14 mouse cellular contexts compared by ENCODE assay signal in genomic region chr5:4812036-4812729, GRCm38 (mm10). TPM values are rescaled to one million over a fixed set of nuclear protein-coding genes. Genes with fewer than 3 reads are reported as not detected.
DNase-seq lines count a peak whose midpoint lies in the region; ATAC-seq and TF ChIP-seq lines count a peak whose summit lies in the region.
"Had no signal": no experiment of that assay in that cellular context is flagged by ENCODE, and none has a peak within 500 bp of the region (broad histone marks: within the 10 kb centered on the region; RNA-seq: fewer than 3 reads in every experiment).

No protein-coding gene starts in this region.

- peak overlapping the region; percentile 90 for H3K27ac ChIP-seq in forebrain, embryonic 12.5 days
- H3K27ac ChIP-seq in limb, embryonic 10.5 days = peak overlapping the region; percentile 67
- H3K27ac ChIP-seq in neural tube, embryonic 15.5 days (replicated peaks) = 0 out of 2 replicates have a peak overlapping the region, but pooled peaks have one; percentile 35
- H3K27ac ChIP-seq in kidney, adult 2 months (ENCODE audit: insufficient read depth, low read depth, low read length) = no peak overlapping the region
- no peak overlapping the region for H3K27ac ChIP-seq in layer of hippocampus, adult 2 months
- H3K27ac ChIP-seq: embryonic facial prominence, embryonic 13.5 days had no signal

- TF ChIP-seq POLR2A in kidney, adult 2 months (IDR thresholded peaks at IDR 0.05; ENCODE audit: low read depth, low read length) = no peak

- no peak overlapping the region for H3K4me3 ChIP-seq in forebrain, embryonic 12.5 days (replicated peaks)
- no peak overlapping the region for H3K4me3 ChIP-seq in limb, embryonic 10.5 days
- H3K4me3 ChIP-seq in neural tube, embryonic 15.5 days (replicated peaks) = no peak overlapping the region
- H3K4me3 ChIP-seq in kidney, adult 2 months (ENCODE audit: insufficient read depth, low read depth, low read length) = no peak overlapping the region
- no peak overlapping the region for H3K4me3 ChIP-seq in layer of hippocampus, adult 2 months
- H3K4me3 ChIP-seq: embryonic facial prominence, embryonic 13.5 days; heart, embryonic 12.5 days had no signal

- H3K36me3 ChIP-seq in forebrain, embryonic 12.5 days (replicated peaks) = no peaks in the 10 kb centered on the region
- H3K36me3 ChIP-seq in limb, embryonic 10.5 days = no peaks in the 10 kb centered on the region
- no peaks in the 10 kb centered on the region for H3K36me3 ChIP-seq in neural tube, embryonic 15.5 days
- H3K36me3 ChIP-seq in kidney, adult 2 months (ENCODE audit: control insufficient read depth, insufficient read depth, low read length) = no peaks in the 10 kb centered on the region
- H3K36me3 ChIP-seq: embryonic facial prominence, embryonic 13.5 days; heart, embryonic 12.5 days had no signal

- H3K27me3 ChIP-seq in forebrain, embryonic 12.5 days = no peaks in the 10 kb centered on the region
- H3K27me3 ChIP-seq in limb, embryonic 10.5 days (ENCODE audit: low read depth, poor library complexity, severe bottlenecking) = no peaks in the 10 kb centered on the region
- peaks cover 3% of the 10 kb centered on the region; the same call in 1 of the 2 replicates for H3K27me3 ChIP-seq in neural tube, embryonic 15.5 days (replicated peaks)
- no peaks in the 10 kb centered on the region; the same call in 1 of the 2 replicates for H3K27me3 ChIP-seq in kidney, adult 2 months (replicated peaks; ENCODE audit: control insufficient read depth, insufficient read depth, low read length)
- H3K27me3 ChIP-seq: embryonic facial prominence, embryonic 13.5 days; heart, embryonic 12.5 days had no signal

- peak; percentile 92 for ATAC-seq in forebrain, embryonic 12.5 days (ENCODE audit: low FRiP score)
- peak; percentile 75 for ATAC-seq in neural tube, embryonic 15.5 days (ENCODE audit: low FRiP score)
- ATAC-seq: lung, postnatal 0 days had no signal

- peak overlapping the region; percentile 25; the same call in 1 of the 2 replicates for H3K9ac ChIP-seq in forebrain, embryonic 12.5 days
- no peak overlapping the region for H3K9ac ChIP-seq in neural tube, embryonic 15.5 days (replicated peaks)
- H3K9ac ChIP-seq: embryonic facial prominence, embryonic 13.5 days; heart, embryonic 12.5 days had no signal

- peaks cover 19% of the 10 kb centered on the region for H3K4me1 ChIP-seq in forebrain, embryonic 12.5 days
- peaks cover 9% of the 10 kb centered on the region for H3K4me1 ChIP-seq in limb, embryonic 10.5 days
- H3K4me1 ChIP-seq in neural tube, embryonic 15.5 days = peaks cover 8% of the 10 kb centered on the region
- H3K4me1 ChIP-seq in kidney, adult 2 months (ENCODE audit: control insufficient read depth, insufficient read depth, low read length) = no peaks in the 10 kb centered on the region; the same call in 1 of the 2 replicates
- H3K4me1 ChIP-seq: heart, embryonic 12.5 days had no signal

- no peaks in the 10 kb centered on the region for H3K9me3 ChIP-seq in forebrain, embryonic 12.5 days
- H3K9me3 ChIP-seq in limb, embryonic 10.5 days (replicated peaks) = no peaks in the 10 kb centered on the region
- H3K9me3 ChIP-seq in neural tube, embryonic 15.5 days (replicated peaks) = no peaks in the 10 kb centered on the region
- H3K9me3 ChIP-seq: embryonic facial prominence, embryonic 13.5 days; heart, embryonic 12.5 days had no signal

- WGBS in forebrain, embryonic 12.5 days = 9% methylated on average over 13 of the region's 13 CpGs
- 56% methylated on average over 13 of the region's 13 CpGs for WGBS in limb, embryonic 10.5 days
- whole genome bisulfite sequencing in neural tube, embryonic 15.5 days = 34% methylated on average over 13 of the region's 13 CpGs
- 71% methylated on average over 13 of the region's 13 CpGs for WGBS in kidney, adult 2 months

- peak overlapping the region; percentile 21; the same call in 1 of the 2 replicates for H3K4me2 ChIP-seq in forebrain, embryonic 12.5 days
- H3K4me2 ChIP-seq in neural tube, embryonic 15.5 days = no peak overlapping the region
- H3K4me2 ChIP-seq: embryonic facial prominence, embryonic 13.5 days; heart, embryonic 12.5 days; liver, embryonic 11.5 days had no signal

- peak; percentile 23 for DNase-seq in embryo, embryonic 11 days
- no peak for DNase-seq in embryo, embryonic 10 days (ENCODE audit: low spot score)
- peak; percentile 31 for DNase-seq in limb, embryonic 10.5 days (ENCODE audit: low spot score)
- no peak for DNase-seq in kidney, adult 2 months
- no peak for DNase-seq in layer of hippocampus, adult 2 months (ENCODE audit: low spot score in 2 of 2)
- DNase-seq in left cerebral cortex, postnatal 4 days = no peak
- DNase-seq: kidney, postnatal 25 days; thymus, postnatal 25 days had no signal

- intact Hi-C loops in left cerebral cortex, postnatal 4 days (cut with DNase I) = no loop called here

- TF ChIP-seq CTCF in kidney, adult 2 months (conservative IDR thresholded peaks at IDR 0.05; ENCODE audit: insufficient read depth, insufficient read length, low read depth, low read length) = no peak
- TF ChIP-seq CTCF in layer of hippocampus, adult 2 months (conservative IDR thresholded peaks at IDR 0.05) = no peak

RNA-seq across cellular contexts. Expression of gene Fzd1, which starts 54.3 kb away (rescaled TPM):
- polyA plus RNA-seq in forebrain, embryonic 12.5 days (2016; fragmentation: Nextera tagmentation; extraction: Ambion mirVana) = 31.1 and 37.5 TPM in 2 replicates
- 20.9 and 25.7 TPM in 2 replicates for polyA plus RNA-seq in limb, embryonic 10.5 days (2016; fragmentation: Nextera tagmentation; extraction: Ambion mirVana)
- 9.2 and 10.3 TPM in 2 replicates for polyA plus RNA-seq in neural tube, embryonic 15.5 days (2015; fragmentation: Nextera tagmentation; extraction: Ambion mirVana)
- polyA plus RNA-seq in kidney, adult 2 months (2012; rRNA removed) = 49.4 and 58.6 TPM in 2 replicates
- 1 to 10 TPM; 9.3 to 9.4 TPM for total RNA-seq in layer of hippocampus, adult 2 months (2021)
- 10 to 100 TPM; 13.2 to 14.0 TPM for total RNA-seq in left cerebral cortex, postnatal 4 days (2021)

Comparison
In these comparisons a context has a peak if more than half of its experiments do, and no peak if none do; other contexts are left out.
1. DNase-seq: peak in embryo, embryonic 11 days (single experiment) and limb, embryonic 10.5 days (single experiment); none in embryo, embryonic 10 days (single experiment), kidney, adult 2 months (single experiment), layer of hippocampus, adult 2 months (0 of 2) and left cerebral cortex, postnatal 4 days (single experiment).
2. H3K27ac ChIP-seq: peak in forebrain, embryonic 12.5 days (single experiment), limb, embryonic 10.5 days (single experiment) and neural tube, embryonic 15.5 days (single experiment); none in kidney, adult 2 months (single experiment) and layer of hippocampus, adult 2 months (single experiment).